Mouse (Mus musculus): ENCODE results near the gene Sh3rf1.
A peak's percentile ranks its signal among the peaks of the same experiment; 100 is the strongest.

Gene Sh3rf1

GRCm38 (mm10) chr8:61223729-61224379 lies at the start of gene Sh3rf1:
Sh3rf1 (plus strand) TSS chr8:61223872.
- DNase-seq (ENCODE audit: low spot score in 2 of 2): peak; percentile 66 to 79

DNA sequence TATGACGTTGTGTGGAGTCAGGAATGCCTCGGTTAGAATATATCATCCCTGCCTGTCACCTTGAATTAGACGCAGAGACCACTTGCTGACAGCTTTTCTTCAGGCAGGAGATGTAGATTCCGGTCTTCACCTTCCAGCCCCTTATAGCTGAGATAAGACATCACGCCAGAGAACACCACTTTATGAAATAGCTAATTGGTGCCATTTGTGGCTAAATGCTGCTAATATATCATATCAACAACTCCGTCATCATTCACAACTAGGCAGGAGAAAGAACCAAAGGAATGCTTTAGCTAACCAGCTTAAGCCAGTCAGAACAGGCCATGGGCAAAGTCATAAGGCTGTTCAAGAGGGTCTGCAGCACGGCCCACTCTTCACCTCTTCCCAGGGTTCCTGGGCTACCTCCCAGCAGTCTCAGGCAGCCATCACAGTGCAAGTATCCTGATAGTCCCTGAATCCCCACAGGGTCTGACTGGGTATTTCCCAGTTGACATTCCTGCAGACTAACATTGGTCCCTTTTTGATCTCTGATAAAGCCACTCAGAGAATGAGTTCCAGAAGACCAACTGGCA lies 49.7 kb upstream of the Sh3rf1 start:
- no peak for DNase-seq (ENCODE audit: low spot score in 2 of 2)

DNA sequence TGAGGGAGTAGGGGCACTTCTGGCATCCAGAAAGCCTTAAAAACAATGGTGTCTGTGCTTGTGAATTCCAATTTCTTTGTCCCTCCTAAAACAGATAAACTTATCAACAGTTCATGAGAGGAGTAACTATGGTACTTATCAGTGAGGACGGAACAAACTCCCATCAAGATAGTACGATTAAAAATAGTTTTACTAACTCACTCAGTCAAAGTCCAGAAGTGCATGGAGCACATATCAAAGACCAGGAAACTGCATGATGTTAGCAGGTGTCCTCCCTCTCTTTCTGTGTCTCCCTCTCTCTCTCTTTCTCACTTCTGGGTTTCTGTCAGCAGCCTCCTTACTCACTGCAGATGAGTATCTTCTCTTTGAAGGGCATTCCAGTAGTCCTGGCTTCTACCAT lies 47.8 kb upstream of the Sh3rf1 start:
- no peak for DNase-seq (ENCODE audit: low spot score in 2 of 2)

DNA sequence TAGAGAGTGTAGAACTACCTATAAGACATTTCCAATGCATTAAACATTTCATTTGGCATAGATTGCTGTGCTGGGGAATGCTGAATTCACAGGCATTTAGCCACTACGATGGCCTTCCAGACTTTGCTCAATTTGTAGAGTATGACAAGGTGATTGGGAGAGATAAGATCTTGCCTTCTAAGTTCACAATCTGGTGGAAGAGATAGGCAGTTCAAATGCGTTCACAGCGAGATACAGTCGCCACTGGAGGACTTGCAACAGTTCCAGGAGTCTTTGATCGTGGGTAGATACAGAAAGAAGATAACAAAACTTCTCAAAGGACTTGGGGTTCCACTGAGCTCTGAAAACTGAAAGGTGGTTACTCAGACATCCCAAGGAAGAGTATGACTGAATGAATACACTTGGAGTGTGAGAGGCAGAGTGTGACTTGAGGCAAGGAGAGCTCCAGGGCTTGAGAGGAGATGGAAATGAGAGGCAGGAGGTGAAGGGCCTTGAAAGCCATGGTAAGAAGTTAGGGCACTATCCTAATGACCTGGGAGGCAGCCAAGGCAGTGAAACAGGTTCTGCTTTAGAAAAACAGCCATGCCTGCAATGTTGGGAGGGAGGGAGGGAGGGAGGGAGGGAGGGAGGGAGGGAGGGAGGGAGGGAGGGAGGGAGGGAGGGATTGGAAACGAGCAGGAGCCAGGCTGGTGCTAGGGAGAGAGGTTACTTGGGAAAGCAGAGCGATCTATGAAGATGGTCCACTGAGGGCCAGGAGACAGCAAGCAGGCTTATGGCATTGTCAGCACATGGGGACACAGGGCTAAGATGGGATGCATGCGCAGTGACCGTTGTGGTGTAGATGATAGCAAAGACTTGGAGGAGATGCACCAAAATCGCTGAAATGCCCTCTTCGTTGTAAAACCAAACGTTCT lies 45.7 kb upstream of the Sh3rf1 start:
- no peak for DNase-seq (ENCODE audit: low spot score in 2 of 2)

DNA sequence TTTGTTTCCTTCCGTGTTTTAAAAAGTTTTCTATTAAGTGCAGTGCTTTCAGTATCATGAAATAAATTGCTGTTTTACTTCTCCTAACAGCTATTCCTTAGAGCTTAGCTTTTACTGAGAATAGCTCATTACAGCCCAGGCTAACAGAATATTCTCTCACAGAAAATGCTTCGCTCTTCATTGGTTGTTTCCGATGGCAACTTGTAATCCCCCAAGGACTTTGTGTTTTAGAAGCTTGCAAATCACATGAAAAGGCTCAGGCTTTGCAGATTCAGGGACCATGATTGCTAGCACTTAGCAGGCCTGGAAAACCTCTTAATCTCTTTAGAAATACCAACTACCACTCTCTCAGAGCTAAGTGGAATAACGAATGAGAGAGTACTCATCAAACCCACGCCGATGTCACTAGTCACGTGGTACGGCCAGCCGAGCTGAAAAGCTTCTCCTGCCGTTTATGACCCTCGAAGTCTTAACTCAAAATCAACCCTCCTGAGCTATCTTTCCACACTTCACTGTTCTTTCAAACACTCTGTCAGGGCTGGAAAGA lies 45.0 kb upstream of the Sh3rf1 start:
- no peak for DNase-seq (ENCODE audit: low spot score in 2 of 2)

DNA sequence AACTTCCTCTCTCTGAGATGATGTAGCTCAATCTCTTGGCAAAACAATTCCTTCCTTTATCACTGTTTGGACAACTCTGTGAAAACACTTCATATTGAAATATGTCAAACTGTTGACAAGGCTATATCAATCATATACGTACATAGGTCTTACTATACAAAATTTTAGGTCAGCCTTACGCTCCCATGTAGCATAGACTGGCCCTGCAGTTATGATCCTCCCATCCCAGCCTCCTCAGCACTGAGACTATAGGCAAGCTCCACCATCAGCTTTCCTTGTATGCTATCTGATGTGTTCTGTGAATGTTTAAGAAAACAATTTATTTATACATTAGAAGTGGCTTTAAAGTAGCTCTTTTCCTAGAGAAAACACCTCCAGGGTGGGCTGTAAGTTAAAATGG lies 42.1 kb upstream of the Sh3rf1 start:
- no peak for DNase-seq (ENCODE audit: low spot score in 2 of 2)

GRCm38 (mm10) chr8:61182020-61182419 lies 41.7 kb upstream of the Sh3rf1 start:
- DNase-seq (ENCODE audit: low spot score in 2 of 2): no peak

- DNase-seq (ENCODE audit: low spot score in 2 of 2): no peak
These were observed 38.1 kb upstream of the Sh3rf1 start for GRCm38 (mm10) chr8:61185274-61186198.

GRCm38 (mm10) chr8:61194306-61194925 lies 29.3 kb upstream of the Sh3rf1 start:
- no peak for DNase-seq (ENCODE audit: low spot score in 2 of 2)

DNA sequence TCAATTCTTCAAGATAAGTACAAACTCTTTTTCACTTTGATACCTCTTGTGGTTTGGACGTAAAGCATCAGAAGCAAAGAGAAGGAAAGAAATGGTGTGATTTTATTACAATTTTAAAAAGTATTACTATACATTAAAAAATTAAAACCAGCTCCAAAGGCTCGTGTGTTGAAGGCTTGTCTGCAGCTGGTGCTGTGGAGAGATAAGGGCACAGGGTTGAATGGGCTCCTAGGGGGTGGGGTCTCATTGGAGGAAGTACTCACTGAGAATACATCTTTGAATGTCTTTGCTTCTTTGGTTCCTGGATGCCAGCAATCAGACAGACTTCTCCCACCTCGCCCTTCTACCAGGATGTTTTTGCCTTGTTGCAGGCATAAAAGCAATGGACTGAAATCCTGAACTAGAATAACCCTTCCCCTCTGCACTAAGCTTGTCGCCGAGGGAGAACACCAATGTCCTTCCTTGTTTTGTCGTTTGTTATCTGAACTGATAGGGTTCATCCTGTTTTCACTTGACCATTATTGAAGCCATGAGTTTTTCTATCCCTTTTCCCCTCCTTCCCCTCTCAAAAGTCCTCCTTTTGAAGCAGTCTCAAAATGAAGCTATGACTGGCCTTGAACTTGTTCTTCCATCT lies 23.3 kb upstream of the Sh3rf1 start:
- no peak for DNase-seq (ENCODE audit: low spot score in 2 of 2)

DNA sequence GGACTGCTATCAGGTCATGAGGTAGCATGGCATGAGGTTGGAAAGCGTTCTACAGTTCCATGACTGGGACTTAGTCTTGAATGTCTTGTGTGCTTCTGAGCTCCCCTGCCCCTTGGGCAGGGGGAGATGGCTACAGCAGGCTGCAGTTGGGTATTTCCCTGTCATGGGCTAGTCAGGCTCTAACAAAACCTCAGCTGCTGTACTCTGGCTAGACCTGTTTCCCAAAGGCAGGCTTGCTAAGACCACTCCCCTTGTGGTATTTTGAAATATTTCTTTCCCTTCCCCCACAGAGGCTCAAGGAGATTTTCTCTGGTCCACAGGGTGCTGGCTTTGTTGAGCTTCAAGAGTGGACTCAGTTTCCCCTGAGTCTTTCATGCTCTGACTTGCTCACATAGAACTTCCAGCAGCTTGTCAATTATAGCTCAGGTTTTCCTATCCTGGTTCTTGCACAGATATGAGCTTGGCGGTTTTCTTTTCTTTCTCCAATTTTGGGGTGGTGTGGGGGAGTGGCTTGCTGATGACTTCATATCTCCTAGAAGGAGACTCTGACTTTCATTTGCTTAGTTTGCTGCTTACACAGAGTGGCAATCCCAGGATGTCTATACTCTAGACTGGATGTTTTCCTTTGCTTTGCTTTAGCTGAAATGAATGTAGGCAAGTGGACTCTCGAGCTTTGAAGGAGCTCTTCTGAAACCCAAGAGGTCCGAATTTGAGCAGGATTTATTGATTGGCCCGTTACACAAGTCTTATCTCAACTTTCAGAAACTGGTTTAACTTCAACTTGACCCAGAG lies 20.4 kb upstream of the Sh3rf1 start:
- no peak for DNase-seq (ENCODE audit: low spot score in 2 of 2)

DNA sequence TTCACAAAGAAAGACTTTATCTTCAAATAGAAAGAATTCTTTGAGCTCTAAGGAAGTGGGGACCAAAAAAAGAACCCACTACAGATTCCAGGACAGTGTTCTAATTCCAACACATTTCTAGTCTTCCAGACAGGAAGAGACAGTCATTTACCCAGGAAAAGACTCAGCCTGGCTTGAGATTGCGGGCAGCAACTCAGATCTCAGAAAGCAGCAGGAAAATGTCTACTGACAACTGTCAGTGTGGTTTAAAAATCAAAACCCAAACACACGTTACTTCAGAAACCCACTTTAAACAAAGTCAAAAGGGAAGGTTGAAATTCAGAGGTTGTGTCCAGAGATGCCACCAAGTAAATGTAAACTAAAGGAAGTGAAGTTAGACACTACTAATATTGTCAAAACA lies 16.8 kb upstream of the Sh3rf1 start:
- no peak for DNase-seq (ENCODE audit: low spot score in 2 of 2)

- no peak for DNase-seq (ENCODE audit: low spot score in 2 of 2)
These were observed 16.0 kb upstream of the Sh3rf1 start for GRCm38 (mm10) chr8:61207636-61208035.

DNA sequence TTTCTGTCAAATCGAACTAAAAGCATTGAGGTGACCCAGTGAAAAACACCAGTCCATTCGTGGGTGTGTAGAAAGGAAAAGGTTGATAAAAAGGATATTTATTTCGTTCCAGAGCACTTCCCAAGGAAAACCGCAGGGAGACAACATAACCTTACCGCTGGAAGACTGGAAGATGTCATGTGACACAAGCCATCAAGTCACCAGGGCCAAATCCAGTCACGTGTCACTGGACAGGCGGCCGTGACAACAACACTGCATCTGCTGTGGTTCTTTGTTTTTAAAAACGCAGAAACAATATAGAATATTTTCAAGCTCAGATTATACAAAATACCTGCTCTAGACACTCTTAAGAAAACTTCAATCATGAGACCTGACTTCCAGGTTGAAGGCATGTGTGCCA lies 15.0 kb upstream of the Sh3rf1 start:
- DNase-seq (ENCODE audit: low spot score in 2 of 2): no peak

- DNase-seq (ENCODE audit: low spot score in 2 of 2): no peak
These were observed 12.8 kb upstream of the Sh3rf1 start for GRCm38 (mm10) chr8:61210836-61211235.

- DNase-seq (ENCODE audit: low spot score in 2 of 2): no peak
These were observed 8.4 kb upstream of the Sh3rf1 start for GRCm38 (mm10) chr8:61215081-61215819.

DNA sequence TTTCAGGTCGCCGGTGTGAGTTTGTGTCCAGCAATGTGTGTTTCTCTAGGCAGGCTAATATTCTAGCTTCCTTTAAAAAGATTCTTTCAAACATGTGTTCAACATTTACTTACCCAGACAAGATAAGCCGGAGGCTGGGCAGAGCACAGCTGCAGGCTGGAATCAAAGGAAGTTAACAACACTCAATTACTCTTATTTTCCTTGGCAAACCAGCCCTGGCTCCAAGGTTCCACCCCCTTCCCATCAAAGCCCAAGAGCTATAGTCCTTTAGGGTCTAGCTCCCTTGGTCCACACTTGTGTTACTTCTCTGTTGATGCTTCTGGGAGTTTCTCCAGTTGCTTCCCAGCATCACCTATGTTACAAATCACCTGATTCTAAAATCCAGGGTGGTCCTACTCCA lies 6.7 kb upstream of the Sh3rf1 start:
- DNase-seq (ENCODE audit: low spot score in 2 of 2): no peak

DNA sequence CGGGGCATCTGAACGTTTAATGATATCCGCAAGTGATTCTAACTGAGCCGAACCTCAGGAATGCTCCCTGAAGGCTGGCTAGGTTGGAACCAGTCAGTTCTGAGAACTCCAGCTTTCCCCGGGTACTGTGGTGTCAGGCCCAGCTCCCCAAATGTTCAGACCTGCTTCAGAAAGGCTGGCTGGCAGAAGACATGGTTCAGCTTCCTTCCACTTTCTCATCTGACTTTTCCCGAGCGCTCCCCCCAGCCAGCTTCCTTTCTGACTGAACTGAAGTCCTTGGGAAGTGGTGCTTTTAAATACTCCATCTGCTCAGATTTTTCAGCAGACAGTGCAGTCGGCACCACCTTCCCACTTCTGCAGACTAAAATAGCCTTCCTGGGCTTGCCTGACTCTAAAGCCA lies 6.2 kb upstream of the Sh3rf1 start:
- no peak for DNase-seq (ENCODE audit: low spot score in 2 of 2)

GRCm38 (mm10) chr8:61218439-61218838 lies 5.2 kb upstream of the Sh3rf1 start:
- no peak for DNase-seq (ENCODE audit: low spot score in 2 of 2)
